Mouse (Mus musculus) neural tube, embryonic 10.5 days (tissue): Measurements from ENCODE around the gene Mlip.
"Not testable (repeated sequence)": the region's sequence is repeated elsewhere in the genome, so short reads cannot be mapped to it uniquely, and the experiment has no call there.

Source experiments
- DNase-seq: peaks from one replicate; pipeline ENCODE4 v3.0.0-alpha.2; 2017; ENCODE audit warnings: low spot score; ENCODE audit errors: extremely low spot score

The Mlip gene

GRCm38 (mm10) chr9:77251511-77252112 is 101.2 kb downstream of the Mlip start:
- no peak for DNase-seq

GRCm38 (mm10) chr9:77198250-77198649 is 154.5 kb downstream of the Mlip start:
- DNase-seq = no peak

- no peak for DNase-seq
Observed at GRCm38 (mm10) chr9:77179486-77179885, 173.3 kb downstream of the Mlip start.

- DNase-seq = no peak
Observed at GRCm38 (mm10) chr9:77175870-77176269, 176.9 kb downstream of the Mlip start.

GRCm38 (mm10) chr9:77172044-77172443 is 180.7 kb downstream of the Mlip start:
- DNase-seq = no peak

- DNase-seq = no peak
Observed at GRCm38 (mm10) chr9:77165877-77166276, 186.9 kb downstream of the Mlip start.

GRCm38 (mm10) chr9:77161764-77162163 is 191.0 kb downstream of the Mlip start:
- no peak for DNase-seq

- no peak for DNase-seq
Observed at GRCm38 (mm10) chr9:77160277-77160926, 192.4 kb downstream of the Mlip start.

- DNase-seq = no peak
Observed at GRCm38 (mm10) chr9:77148518-77149257, 204.1 kb downstream of the Mlip start.

- no peak for DNase-seq
Observed at GRCm38 (mm10) chr9:77119735-77120134, 233.0 kb downstream of the Mlip start.

GRCm38 (mm10) chr9:77096886-77097285 is 255.9 kb downstream of the Mlip start:
- DNase-seq = no peak

- not testable (repeated sequence) for DNase-seq
Observed at GRCm38 (mm10) chr9:77083221-77083620, 269.5 kb downstream of the Mlip start.

GRCm38 (mm10) chr9:77071676-77072075 is 281.1 kb downstream of the Mlip start:
- DNase-seq = no peak

GRCm38 (mm10) chr9:77056611-77057010 is 296.2 kb downstream of the Mlip start:
- DNase-seq = no peak

- DNase-seq = no peak
Observed at GRCm38 (mm10) chr9:77054426-77055193, 298.2 kb downstream of the Mlip start.
